Mouse (Mus musculus) right cerebral cortex, postnatal 4 days (tissue): Measurements from ENCODE around the gene AI837181.
A peak's percentile ranks its signal among the peaks of the same experiment; 100 is the strongest.

Experiments
- DNase-seq: peaks from one replicate; pipeline ENCODE4 v3.0.0-alpha.2; 2022

AI837181 gene

DNA sequence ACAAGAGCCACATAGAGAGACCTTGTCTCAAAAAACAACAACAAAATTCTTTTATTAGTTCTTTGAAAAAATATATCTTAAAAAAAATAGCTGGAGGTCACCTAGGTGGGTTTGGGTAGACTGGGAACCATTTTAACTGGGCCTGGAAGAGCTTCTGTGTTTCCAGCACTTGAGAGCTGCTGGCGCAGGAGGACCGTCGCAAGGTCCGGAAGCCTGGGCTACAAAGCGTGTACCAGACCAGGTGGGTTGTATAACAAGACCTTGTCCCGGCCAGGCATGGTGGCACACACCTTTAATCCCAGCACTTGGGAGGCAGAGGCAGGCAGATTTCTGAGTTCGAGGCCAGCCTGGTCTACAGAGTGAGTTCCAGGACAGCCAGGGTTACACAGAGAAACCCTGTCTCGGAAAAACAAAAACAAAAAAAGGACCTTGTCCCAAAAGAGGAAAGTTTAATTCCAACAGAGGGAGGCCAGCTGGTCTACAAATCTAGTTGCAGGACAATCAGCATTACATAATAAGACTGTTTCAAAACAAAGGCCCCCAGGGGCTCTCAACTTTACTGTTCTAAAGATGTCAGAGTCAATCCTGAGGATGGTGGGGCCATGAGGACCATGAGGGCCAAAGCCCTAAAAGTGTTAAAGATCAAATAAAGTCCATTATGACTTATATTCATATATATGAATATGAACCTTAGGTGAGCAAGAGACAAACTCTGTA, 6.0 kb upstream of the AI837181 start:
- DNase-seq: no peak

DNA sequence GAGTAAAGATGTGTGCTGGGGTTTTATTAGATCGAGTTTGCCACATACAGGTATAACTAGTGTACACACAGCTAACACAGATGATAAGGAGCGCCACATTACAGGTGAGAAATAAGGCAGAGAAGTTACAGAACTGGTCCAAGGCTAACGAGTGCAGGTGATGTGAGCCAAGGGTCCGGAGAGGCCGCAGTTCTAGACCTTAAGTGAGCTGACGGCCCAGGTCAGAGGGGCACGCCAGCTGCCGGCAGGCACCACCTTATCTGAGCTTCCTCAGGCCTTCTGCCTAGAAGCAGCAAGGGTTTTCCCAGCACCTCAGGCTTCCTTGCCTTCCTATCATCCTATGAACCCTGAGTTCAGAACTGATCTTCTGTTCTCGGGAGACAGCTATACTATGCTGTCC, 5.3 kb upstream of the AI837181 start:
- no peak for DNase-seq

DNA sequence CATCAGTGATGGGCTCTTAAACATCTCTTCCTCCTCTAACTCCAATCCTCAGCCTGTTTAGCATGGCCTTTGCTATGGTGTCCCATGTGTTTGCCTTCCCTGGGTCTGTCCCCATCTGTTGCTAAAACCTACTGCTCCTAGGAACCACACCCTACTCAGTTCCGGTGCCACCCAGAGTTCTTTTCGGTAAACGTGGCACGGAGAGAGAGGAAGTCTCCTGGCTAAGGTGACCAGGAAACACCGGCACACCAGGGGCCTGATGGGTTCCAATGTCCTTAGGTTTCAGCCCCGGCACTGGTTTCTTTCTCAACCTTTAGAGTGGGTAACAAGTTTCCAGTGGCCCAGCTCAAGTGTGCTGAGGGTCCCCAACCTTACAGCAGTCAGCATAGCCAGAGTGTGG, 4.4 kb upstream of the AI837181 start:
- no peak for DNase-seq

DNA sequence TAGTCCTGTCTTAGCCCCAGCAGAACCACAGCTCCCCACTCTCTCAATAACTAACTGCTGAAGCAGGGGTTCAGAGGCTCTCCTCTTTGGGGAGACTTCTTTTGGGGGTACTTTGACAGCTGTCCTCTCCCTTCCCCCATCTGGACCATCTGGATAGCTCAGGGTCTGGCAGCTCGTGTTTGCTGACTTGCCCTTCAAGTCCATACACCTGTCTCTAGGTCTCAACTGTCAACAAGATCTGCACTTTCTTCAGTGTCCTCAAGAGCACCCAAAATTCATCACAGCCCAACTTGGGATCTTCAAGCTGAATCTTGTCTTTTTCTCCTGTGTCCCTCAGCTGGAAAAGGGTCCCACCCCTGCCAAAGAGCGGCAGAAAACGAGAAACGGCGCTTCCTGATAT, 3.2 kb upstream of the AI837181 start:
- no peak for DNase-seq

DNA sequence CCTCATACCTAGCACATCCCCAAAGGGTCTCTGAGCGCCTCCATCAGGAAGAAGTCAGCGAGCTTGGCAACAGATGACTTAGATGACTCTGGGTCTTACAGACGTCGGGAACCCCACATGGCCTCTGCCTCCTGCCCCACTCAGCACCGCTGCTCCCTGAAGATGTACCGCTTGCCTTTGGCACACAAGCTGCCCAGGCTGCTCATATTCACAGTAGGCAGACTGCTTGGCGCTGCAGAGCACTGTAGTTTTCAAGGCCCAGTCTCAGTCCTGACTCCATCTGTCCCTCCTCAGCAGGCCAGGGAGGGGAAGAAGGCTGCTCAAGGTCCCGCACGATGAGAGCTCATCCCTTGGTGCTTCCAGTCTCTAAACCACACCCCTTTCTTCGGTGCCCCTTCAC, 2.7 kb upstream of the AI837181 start:
- no peak for DNase-seq

DNA sequence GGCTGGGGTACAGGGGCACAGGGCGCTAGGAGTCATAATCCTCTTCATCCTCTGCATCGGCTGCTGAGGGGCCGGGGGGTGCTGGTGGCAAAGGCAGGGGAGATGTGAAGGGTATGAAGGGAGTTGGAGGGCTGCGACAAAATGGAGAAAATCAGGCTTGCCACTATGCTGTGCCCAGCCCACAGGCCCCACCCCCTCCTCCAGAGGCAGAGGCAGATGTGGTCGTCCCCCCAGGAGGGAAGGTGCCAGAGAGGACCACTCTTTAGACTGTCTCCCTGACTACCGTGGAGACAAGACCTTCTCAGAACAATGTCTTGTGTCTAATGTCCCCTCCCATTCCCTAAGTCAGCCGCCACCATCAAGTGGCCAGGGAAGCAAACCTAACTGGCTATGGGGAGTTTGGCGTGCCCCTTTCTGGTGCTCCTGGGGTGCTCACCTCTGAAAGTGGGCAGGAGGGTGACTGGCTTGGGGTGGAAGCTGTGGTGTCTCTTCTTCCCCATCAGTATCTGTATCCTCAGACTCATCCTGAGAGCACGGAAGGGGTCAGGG, 2.0 kb upstream of the AI837181 start:
- no peak for DNase-seq

DNA sequence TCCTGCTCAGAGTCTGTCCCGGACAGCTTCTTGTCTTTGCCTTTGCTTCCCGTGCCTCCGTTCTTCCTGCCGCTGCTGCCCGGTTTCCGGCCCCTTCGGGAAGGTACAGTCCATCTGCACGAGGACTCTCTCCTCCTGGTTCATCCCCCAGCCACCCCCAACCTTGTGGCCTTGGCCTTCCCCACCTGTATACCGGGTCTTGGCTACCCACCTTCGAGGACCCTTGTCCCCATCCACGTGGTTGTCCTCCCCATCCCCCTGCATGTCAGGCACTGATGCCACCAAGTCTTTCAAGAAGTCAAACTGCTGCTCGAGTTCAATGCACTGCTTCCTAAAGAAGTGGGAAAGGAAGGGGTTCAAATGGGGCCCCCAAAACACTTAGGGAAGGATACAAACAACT, 1.4 kb upstream of the AI837181 start:
- DNase-seq: no peak

DNA sequence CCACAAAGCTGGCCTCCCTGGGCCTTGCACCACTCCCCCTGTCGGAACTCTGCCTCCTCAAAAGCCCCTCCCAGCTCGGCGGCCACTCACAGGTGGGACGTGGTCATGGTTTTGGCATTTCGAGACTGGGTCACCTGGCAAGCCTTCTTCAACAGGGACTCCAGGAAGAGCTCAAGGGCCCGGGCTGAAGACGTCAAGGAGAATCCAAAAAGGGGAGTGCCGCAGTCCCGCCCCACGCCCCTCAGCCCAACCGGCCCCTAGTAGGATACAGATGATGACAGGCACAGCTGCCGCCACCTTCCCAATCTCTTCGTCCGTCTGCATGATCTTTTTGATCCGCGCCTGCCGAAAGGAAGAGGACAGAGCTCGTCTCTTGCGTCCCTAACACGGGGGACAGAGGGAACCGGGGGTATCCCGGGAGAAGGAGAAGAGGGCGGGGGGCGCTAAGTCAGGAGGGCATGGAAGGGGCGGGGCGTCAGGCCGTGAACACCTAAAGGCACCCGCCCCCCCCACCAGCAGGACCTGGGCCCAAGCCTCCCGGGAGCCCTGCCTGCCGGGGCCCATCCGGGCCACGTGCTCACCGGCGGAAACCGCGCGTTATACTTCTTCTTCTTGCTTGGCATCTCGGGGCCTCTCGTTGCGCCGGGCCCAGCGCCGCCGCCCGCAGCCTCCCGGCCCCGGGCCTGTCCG, 707 bp upstream of the AI837181 start:
- DNase-seq: peak; percentile 73

DNA sequence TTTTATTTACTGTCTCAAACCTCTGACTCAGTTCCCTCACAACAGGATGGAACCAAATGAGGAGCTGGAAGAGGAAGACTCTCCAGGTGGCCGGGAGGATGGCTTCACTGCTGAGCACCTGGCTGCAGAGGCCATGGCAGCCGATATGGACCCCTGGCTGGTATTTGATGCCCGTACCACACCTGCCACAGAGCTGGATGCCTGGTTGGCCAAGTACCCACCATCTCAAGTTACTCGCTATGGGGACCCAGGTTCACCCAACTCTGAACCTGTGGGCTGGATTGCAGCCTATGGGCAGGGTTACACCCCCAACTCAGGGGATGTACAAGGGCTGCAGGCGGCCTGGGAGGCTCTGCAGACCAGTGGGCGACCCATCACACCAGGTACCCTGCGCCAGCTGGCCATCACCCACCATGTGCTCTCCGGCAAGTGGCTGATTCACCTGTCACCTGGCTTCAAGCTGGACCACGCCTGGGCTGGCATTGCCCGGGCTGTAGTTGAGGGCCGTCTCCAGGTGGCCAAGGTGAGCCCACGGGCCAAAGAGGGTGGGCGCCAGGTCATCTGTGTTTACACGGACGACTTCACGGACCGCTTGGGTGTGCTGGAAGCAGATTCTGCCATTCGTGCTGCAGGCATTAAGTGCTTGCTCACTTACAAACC, 1.1 kb downstream of the AI837181 start:
- no peak for DNase-seq

DNA sequence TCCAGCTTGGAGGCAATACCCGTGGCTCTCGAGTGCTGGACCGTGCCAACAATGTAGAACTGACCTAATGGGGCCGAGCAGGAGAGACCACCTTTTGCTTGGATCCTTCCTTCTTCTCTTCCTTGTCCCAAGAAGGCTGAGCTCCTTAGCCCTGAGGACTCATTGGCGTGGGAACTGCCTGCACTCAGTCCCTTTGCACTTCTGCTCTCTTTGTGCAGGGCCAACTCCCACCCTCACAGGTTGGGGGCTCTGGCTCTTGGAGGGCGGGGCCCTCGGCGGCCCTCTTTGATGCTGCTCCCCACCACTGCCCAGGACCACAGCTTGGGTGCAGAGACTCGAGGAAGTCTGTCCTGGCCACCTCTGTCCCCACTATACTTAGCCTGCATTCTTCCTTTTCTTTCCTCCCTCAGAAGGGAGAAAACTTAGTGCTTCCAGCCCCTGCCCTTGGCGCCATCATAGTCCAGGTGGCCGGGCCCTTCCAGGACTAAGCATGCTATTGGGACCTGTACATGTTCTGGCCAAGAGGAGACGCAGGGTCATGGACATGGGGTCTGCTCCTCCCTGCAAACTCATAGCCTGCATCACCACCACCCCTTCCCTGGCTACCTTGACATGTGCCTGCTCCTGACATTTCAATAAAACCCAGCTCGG, 1.8 kb downstream of the AI837181 start:
- no peak for DNase-seq

DNA sequence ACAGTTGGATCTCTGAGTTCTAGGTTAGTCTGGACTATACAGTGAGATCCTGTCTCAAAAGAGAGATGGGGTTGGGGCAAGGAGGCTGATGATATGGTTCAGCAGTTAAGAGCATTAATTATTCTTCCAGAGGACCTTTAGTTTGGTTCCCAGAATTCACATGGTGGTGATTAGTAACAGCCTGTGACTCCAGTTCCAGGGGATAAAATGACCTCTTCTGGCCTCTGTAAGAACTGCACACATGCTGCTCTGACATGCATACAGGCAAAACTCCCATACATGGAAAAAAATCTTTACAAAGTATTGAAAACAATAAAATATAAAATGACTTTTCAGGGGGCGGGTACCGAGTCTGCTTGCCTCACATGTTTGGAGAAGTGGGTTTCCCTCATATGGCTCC, 3.1 kb downstream of the AI837181 start:
- no peak for DNase-seq

DNA sequence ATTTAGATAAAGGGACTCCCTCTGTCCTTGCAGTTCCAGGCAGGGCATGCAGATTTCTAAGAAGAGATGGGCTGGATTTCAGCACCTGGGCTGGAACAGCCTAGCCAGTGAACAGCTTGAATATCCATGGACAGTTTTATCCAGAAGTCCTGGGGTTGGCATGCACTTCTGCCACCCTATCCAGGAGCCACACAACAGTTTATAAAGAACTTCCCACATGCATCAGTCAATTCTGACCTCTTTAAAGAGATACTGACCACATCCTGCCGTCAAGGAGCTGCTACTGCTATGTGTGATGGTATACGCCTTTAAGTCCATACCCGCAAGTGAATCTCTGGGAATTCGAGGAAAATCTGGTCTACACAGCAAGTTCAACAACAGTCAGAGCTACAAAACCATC, 4.3 kb downstream of the AI837181 start:
- DNase-seq: no peak

DNA sequence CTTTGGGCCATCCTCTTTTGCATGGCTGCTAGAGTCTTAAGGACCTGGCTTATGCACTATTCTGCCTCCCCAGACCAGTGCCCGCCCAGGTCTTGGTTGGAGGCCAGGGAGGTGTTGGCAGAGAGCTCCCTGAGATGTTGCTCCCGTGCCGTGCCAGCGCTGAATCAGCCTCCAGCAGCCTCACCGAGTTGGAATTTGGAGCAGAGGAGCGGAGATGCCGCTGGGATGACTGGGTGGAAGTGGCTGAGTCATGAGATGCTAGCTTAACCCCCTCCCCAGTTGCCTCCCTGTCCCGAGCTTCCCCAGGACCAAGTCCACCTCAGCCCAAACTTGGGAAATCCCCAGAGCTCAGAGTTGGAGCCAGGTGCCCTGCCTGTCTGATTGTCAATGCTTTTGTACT, 4.9 kb downstream of the AI837181 start:
- DNase-seq: no peak

DNA sequence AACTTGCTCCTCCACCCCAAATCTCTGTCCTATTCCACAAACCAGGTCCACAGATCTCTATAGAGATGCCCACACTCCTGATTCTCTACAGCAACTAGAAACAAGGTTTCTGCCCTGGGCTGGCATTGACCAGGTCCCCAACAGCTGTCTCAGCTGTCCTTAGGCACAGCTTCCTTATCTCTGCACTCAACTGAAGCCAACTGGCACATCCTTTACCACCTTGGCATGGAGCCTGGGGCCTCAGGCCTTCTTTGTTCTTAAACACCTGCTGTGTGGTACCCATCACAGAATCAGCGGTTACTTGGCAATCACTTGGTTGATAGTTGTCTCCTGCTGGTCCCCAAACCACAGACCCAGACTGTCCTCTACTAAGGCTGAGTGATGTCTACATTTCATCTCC, 5.5 kb downstream of the AI837181 start:
- no peak for DNase-seq

DNA sequence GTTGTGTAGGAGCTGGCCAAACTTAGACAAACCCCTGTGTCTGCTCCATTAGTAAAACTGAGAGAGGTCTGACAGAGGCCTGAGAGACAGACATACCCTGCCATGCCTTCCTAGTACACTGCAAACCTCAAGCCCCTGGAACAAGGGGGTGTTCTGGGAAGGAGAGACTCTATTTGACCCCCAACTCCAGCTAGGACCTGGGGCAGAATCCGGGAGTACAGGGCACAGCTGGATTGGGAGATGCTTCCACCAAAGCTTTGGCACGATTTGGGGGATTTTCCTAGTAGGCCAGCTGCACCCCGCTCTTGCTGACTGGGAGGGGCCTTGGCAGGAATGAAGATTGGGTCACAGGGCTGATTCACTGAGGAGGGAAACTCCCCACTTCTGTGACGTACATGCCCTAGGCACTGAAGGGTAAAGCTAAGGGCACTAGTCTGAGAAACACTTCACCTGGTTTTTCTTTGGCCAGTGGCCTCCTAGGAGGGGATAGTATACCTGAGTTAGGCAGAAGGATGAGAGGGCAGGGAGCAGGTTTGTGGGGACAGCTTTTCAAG, 7.0 kb downstream of the AI837181 start:
- no peak for DNase-seq

DNA sequence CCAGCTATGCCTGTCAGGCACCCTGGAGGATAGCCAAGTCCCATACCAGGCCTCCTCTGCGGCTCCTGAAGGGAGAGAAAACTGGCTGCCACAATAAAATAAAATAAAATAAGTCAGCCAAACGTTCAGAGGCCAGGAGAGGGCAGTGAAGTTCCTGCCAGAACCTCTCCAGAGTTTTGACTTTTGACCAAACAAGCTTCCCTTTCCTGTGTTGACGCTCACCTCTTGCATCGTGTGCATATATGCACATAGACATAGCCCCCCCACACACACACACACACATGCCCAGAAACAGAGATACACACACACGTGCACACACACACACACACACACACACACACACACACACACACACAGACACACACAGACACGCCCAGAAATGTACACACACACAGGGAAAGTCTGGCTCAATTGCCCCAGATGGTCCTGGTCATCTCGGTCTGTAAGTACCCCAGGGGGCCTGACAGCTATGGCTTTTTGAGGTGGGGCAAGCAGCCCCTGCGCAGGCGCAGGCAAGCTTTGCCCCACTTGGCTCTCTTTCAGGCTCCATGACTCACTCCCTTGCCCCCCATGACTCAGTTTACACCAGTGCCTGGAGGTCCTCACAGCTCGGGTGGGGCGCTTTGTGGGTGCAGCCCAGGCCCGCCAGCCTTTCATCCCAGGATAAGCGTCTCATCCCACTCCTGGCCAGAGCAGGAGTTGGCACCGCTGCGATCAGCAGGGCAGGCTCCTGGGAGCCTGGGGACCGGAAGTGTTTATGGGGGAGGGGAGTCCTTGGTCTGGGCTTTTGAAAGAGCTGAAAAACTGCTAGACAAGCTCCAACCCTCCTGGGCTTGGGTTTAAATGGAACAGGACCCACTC, 8.3 kb downstream of the AI837181 start:
- no peak for DNase-seq

DNA sequence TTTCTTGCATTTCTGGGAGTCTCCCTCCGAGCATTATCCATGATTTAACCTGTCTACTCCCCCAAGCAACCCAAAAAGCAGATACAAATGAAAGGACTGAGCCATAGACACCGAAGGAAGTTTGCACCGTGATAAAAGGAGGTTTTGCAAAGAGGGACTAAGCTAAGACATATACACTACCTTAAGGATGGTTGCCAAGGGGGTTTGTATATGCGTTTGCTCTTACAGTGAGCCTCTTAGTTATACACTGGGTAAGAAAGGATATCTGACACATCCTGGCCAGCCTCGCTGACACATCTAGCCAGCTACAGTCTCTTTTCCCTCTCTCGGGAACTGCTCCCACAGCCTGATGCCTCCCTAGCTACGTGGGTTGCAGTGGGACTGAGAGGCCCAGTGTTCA, 9.0 kb downstream of the AI837181 start:
- DNase-seq: no peak

DNA sequence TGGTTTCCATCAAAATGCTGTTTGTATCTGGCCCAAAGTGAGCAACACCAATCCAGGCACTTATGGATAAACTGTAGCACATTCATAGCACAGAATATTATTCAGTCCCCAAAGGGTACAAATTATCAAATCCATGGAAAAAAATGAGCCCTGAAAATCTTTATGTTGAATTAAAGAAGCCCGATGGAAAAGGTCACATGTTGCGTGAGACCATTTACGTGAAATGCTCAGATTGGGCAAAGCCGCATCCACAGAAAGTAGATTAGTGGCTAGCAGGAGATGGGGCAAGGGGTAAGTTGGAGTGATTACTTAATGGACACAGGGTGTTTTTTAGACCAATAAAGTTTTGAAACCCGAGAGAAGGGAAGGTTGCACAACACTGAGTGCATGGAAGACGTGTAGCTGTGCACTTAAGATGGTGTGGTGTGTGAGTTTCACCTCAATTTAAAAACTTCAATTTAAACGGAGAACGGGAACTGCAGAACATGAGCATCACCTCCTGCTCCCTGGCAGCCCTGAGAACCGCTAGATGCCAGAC, 19.5 kb downstream of the AI837181 start:
- DNase-seq: no peak

DNA sequence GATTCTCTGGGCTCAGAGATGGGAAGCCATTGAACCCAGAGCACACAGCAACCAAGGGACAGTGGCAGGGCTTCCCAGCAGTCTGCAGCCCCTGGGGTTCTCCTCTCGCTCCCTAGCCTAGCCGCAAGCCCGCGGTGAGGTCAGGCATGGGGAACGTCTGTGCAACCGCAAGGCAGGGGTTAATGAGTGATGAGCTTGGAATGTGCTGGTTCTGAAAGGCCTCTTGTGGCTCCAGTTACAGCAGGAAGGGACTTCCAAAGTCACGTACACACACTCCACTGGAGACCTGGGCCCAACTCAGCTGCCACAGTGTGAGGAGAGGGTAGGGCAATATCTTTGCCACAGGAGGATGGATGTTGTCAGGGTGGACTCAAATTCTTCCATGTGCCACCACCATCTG, 20.0 kb downstream of the AI837181 start:
- DNase-seq: no peak

DNA sequence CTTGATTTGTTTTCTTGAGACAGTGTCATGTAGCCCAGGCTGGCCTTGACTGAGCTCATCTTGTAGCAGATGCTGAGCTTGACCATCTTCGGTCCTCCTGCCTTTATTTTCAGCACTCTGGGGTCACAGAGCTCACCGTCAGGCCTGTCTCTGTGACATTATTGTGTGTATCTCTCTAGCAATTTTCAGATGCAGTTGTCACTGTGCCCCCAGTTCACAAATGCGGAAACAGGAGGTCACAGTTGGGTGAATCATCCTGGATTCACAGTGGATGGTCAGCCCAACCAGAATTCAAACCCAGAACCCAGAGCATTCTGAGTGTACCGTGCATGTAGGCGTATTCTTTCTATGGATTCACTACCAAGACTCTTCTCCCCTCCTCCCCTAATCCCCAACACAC, 20.8 kb downstream of the AI837181 start:
- no peak for DNase-seq

DNA sequence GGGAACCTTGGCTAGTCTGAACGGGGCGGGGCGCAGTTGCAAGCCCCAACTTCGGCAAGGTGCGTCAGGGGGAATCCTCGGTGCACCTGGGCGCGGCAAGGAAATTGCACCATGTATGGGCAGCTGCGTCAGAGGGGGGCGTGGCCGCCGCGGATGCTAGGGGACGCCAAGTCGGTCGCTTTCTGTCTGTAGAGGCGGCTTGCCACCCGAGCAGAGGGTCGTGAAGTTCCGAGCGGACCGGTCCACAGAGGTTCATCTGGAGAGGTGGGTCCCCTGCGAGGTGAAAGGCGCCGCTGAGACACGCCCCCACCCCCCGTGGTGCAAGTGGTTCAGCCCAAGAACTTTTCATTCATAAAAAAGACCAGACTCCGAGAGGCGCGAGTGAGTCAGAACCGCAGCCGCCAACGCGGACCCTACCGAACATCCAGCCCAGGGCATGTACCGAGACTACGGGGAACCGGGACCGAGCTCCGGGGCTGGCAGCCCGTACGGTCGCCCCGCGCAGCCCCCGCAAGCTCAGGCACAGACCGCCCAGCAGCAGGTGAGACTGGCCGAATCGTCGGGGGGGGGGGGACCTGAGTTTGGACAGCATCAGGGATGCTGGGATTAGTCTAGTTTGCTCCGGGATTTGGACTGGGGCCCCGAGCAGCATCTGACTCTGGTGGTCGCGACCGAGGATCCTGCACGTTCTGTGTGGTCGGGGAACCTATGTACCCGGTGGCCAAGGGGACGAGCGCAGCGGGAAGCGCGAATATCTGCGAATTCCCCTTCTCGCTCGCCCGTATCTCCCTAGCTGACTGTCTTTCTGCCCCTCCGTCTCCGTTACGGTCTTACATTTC, 22.8 kb downstream of the AI837181 start, which contains the start of gene Fosl1:
Fosl1 (plus strand) TSS at position 33 of the 839 bp plus-strand sequence.
- DNase-seq: peak; percentile 68
